Mouse (Mus musculus) spleen, postnatal 36 days (tissue): ENCODE data around the gene Tnfsf14.
A peak's percentile ranks its signal among the peaks of the same experiment; 100 is the strongest.

Experiments
- DNase-seq, 2 experiments: peaks; one replicate each; pipeline ENCODE4 v3.0.0; 2022; ENCODE audit warnings: low spot score in 2 of 2, mixed read lengths in 1 of 2

Gene Tnfsf14

DNA sequence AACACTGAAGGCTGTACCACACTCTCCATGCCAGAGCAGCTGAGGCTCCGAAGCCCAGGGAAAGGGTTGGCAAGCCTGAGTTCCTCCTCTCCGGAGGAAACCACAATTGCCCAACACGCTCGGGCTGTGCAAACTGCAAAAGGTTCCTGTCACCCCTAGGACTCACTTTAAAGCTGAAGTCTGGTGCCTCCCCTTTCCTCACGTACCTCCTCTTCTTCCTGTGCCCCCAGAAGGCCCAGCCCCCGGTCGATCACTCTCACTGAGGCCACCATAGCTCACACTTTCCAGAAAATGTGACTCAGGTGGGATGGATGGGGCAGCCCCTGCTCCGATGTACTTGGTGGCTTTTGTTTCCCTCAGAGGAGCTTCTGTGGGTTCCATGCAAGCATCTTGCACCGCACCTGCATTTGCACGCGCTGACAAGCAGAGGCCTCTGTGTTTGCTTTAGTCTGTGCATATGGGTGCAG is at the start of gene Tnfsf14:
Gene Tnfsf14 (minus strand): TSS at position 137 of the 467 bp plus-strand sequence.
- DNase-seq: peak; percentile 31 to 59

DNA sequence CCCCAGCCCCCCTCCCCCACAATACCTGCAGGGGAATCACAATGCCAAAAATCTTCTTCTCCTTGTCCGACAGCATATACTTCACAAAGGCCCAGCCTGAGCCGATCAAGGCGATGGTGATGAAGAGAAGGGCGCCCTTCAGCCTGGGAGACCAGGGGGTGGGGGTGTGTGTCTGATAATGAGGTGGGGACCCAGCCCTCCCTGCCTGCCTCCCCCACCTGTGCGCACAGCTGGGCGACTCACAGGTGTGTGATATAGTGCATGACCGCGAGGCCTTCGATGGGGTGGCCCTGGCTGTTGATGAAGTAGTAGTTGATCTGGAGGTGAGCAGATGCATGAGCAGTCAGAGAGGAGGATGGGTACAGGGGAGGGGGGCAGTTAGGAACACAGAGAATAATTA is 43.2 kb upstream of the Tnfsf14 start:
- no peak for DNase-seq

DNA sequence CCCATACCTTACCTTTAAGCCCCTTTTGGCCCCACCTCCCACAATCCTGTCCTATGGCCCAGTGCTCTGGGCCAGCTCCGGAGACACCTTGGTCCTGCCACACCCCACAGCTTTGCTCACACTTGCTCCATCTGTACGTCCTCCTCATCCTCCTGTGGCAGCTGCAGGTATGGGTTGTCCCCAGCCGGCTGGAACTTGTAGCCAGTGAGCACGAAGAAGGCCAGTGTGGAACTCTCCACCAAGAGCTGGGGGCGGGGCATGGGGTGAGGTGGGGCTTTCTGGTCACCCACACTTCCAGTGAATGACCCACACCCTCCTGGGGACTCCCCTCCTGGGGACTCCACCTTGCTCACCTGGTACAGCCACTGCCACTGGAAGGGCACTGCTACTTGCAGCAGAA is 41.8 kb upstream of the Tnfsf14 start:
- no peak for DNase-seq

DNA sequence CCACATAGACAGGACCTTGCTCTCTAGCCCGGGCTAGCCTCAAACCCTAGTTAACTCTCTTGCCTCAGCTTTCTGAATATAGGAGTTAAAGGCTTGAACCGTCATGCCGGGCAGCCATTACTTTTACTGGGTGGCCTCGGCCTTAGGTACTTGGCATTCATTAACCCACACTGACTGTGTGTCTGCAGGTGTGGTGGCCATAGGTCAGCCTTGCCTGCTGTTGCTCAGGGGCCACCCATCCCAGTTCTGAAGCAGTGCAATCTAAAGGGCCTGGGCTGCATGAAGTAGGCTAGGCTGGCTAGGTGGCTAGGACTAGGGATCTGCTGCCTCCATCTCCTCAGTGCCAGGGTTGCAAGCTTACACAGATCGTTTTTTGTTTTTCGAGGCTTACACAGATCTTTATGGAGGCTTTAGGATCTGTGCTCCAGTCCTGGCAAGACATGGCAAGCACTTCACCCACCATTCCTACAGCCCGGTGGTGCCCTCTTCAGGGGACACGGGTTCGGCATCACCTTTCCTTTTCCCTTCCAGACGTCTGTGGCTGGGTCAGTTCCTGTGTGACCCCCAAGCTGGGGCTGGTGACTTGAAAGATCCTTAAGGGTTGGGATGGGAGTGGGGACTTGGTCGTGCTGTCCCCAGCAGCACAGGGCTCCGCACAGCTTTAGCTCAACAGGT is 40.4 kb upstream of the Tnfsf14 start:
- DNase-seq: no peak

DNA sequence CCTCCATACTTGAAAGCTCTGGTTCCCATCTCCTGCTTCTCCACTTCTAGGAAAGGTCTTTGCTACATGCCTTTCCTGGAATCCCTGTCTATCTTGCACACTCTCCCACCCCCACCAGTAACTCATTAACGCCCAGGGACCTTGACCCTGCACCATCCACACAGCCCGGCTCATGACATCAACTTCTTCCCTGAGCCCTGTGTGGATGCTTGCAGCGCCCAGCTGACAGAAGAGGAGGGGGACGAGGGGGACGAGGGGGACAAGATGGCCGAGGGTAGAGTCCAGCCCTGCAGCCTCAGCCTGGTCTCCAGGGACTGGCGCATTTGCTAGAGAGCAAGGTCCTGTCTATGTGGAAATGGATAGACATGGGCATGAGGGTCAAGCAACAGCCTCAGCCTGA is 39.1 kb upstream of the Tnfsf14 start:
- no peak for DNase-seq

DNA sequence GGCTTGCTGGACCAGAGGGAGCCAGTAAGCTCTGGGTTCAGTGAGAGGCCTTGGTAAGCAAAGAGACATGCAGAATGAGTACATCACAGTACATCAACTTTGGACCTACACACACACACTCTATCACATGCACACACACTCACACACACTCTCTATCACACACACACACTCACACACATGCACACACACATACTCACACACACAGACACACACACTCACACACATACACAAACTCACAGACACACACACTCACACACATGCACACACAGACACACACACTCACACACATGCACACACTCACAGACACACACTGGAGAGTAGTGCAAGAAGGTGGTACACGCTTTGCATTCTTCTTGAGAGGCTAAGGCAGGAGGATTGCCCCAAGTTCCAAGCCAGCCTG is 38.2 kb upstream of the Tnfsf14 start:
- no peak for DNase-seq

DNA sequence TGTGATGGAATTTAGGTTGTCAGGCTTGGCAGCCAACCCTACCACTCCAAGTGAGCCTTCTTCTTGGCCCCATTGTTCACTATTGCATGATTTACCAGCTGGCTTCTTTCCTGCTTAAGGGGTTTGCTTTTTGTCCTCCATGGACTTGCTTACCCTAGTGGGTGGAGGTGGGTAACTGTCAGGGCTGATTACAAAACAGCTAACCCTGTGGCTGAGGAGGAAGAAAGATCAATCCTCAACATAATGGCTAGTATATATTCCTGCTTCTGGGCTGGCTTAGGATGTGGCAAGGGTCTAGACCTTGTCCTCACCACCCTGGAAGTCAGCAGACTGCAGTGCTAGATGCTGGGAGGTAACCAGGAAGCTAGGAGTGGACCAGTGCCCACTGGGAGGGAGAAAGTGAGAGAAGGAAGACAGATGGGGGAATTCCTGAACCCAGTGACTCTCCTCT is 37.4 kb upstream of the Tnfsf14 start:
- DNase-seq: no peak

DNA sequence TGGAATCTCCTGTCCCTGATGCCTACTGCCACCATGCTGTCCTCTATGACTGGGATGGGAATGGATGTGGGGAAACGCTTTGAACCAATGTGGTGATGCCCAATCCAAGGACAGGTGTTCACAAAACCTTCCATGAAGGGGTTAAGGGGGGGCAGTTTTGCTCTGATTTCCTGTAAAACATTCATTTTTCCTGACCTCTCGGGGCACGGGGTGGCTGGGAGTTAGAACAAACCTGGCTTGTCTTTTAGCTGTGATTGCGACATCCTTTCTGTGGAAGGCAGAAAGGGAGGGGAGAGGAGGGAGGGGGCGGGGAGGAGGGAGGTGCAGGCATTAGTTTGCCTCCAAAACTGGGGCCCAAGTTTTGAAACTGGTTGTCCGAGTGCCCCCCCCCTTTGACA is 36.8 kb upstream of the Tnfsf14 start:
- no peak for DNase-seq

DNA sequence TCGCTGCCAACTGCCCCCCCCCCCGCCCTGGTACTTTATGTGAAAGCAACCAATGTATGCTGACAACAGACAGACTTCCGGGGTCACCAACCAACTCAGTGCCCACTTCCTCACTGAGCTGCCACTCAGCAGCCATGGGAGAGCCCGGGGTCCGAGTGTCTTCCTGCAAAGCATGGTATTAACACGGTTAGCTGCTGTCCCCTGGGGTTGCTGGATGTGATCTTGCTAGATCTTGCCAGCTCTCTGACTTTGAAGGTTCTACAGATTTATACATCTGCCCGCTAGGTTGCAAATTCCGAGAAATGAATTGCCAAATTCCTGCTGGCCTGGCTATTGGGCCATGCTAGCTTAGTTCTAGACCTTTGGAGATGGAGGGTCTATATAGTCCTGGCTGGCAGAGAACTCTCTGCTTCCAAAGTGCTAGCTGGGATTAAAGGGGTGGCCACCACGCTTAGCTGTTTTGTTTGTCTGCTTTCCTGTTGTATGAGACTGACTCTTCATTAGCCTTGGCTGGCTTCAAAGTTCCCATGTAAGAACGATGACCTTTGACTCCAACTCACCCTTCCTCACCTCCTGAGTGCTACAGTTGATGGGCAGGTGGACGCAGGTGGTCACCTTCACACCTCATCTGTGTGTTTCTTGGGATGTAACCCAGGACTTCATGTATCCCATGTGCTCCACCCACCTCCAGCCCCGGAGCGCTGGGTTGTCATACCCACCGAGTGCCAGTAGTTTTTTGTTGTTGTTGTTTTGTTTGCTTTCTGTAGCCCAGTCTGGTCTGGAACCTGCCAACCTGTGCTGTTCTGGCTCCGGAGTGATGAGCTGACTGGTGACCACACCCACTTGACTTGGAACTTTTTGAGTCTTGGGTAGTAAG is 36.1 kb upstream of the Tnfsf14 start:
- peak; percentile 38 to 43 for DNase-seq

DNA sequence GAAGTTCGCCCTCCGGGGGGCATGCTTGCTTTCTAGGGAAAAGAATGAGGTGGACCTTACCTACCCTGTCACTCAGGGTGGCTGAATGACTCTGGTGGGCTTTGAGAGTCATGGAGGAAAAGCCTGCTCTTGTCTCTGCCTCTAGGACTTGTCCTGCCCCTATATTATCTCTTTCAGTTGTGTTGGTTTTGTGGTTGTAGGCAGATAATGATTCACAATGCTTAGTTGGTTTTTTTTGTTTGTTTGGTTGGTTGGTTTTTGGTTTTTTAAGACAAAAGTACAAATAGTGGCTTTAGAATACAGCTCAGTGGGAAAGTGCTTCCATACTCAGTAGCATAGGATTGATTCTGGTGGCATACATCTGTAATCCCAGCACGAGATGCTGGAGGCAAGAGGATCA is 34.9 kb upstream of the Tnfsf14 start:
- no peak for DNase-seq

DNA sequence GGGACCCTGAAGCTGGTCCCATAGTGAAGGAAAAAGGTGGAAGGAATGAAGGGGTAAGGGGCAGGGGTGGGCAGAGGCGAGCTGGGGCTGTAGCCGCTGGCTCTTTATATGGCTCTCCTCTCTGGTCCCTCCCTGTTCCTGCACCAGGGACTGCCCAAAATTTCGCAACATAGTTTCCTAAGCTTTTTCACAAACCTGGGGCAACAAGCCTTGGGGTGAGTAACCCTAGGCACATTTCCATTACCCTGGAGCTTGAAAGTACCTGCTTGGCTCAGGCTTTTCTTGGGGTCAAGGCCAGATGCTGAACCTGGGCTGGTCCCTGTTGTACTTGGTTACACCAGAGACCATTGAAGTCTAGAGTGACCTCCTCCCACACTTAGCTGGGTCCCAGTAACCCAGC is 34.0 kb upstream of the Tnfsf14 start, which contains the start of gene C3:
Gene C3 (minus strand): TSS at position 123 of the 400 bp plus-strand sequence.
- DNase-seq: no peak

DNA sequence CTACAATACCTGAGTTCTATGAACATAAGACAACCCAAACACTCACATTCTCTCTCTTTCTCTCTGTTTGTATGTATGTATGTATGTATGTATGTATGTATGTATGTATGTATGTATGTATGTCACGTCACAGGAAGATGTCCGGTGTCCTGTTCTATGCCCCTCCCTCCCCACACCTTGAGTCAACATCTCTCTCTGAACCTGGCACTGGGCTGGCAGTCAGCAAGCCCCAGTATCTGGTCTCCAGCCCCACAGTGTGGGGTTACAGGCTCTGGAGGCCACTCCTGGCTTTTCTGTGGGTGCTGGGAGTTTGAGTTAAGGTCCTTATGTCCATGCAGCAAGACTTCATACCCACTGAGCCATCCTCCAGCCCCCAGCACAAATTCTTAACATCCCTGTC is 33.5 kb upstream of the Tnfsf14 start:
- DNase-seq: no peak

DNA sequence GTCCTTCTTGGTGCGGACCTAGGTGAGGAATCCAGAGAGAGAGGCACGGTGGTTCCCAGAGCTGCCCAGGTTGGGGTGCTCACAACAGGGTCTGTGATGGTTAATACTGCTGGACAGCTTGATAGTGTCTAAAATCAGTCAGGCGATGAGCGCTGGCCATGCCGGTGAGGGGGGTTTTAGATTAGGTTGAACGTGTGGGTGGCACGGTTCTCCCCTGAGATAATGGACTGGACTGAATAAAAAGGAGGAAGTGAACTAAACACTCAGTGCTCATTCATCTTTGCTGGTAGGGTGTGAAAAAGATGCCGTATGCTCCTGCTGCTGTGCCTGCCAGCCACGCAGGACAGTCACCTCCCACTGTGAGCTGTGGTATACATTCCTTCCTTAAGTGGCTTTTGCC is 29.3 kb upstream of the Tnfsf14 start:
- no peak for DNase-seq

DNA sequence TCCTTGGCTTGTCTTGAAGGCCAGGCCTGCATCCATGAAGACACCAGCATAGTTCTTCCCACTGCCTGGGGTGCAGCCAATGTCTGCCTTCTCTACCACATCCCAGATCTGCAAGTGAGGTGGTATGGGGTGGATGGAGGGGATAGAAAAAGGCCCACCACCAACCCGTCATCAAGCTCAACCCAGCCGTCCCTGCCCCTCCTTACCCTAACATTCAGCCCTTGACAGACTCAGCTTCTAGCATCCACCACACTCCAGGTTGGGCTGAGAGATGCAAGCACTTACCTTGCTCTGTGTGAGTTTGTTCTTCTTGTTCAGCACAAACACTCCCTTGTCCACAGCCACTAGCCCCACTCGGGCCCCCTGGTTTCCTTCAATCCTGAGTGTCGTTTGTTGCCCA is 27.9 kb upstream of the Tnfsf14 start:
- DNase-seq: no peak

DNA sequence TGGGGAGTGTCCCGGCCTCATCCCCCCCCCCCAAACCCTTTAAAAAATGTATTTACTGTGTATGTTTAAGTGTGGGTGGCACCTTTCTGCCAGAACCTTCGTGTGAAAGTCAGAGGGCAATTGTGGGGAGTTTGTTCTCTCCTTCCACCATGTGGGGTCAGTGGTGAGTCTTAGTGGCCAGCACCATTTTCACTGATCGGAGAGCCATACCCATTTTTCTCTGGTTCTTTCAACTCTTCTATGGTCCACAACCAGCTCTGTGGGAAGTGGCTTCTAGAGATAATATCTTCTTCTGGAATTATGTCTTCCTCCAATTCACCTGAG is 25.9 kb upstream of the Tnfsf14 start:
- peak; percentile 40 to 54 for DNase-seq

DNA sequence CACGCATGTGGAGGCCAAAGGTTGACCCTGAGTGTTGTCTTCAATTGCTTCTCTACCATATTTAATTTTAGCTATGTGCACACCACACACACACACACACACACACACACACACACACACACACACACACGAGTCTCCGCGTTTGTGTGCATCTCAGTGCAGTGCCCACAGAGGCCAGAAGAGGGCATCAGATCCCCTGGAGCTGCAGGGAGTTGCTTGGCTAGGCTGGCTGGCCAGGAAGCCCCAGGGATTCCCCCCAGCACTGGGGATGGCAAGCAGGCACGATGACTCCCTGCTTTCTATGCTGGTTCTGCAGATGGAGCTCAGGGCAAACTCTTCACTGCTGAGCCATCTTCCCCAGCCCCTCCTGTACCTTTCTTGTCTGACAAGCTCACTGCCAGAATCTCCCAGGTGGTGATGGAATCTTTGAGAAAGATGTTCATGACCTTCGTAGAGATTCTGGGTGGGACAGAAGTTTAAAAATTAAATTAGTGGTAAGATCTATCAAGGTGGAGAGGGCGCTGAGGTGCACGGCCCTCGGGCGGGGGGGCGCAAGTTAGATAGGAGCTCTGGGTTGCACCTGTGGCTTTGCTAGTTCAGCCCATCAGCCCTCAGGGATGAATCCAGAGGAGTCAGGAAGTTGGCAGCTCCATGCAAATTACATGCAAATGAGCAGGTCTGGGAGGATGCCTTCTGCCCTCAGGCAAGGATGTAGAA is 25.3 kb upstream of the Tnfsf14 start:
- DNase-seq: peak; percentile 67 to 69

DNA sequence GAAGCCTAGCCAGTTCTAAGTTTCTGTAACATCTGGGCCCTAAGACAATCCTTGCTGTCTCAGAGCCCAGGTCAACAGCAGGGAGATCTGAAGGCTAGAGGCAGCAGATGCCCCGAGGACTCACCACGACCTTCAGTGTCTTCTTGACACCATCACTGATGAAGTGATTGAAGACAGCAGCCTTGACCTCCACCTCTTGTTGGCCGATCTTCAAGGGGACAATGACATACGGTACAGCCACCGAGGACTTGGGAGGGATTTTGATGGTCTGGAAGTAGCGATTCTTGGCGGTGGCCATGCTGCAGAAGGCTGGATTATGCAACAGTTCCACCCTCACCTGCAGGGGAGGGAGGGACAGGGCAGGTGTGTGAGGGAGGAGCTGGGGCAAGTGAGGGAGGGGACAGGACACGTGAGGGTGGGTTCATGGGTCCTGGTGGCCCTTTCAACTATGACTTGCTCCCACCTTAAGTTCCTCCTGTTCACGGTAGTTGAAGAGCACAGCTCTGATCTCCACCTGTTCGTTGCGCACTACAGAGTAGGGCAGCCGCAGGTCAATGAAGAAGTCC is 24.4 kb upstream of the Tnfsf14 start:
- no peak for DNase-seq

DNA sequence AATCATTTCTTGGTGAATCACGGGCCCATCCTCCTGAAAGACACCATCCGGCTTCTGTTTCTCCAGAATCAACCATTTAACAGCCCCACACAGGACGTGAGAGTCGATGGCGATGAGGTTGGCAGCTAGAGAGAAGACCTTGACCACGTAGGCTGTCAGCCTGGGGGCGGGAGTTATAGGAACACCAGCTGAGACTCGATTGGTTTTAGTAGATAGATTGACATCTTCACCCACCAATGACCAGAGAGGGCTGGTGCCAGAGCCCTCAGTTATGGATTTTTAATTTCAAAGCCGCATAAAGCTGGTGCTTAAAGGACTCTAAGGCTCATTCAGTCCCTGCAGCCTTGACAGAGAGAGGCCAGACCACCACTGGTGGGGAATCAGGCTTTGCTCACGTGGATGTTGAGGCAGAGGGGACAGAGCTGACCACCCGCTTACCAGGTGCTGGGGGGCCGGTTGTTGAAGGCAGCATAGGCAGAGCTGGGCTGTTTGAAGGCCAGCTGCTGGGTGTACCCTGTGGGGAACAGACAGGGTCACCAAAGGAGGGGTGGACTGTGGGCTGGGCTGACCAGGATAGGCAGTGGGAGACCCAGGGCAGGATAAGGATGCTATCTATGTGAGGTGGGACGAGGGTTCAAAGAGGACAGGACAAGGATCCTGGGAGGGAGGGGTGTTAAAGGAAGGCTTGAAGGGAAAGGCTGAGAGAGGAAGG is 20.9 kb upstream of the Tnfsf14 start:
- no peak for DNase-seq

DNA sequence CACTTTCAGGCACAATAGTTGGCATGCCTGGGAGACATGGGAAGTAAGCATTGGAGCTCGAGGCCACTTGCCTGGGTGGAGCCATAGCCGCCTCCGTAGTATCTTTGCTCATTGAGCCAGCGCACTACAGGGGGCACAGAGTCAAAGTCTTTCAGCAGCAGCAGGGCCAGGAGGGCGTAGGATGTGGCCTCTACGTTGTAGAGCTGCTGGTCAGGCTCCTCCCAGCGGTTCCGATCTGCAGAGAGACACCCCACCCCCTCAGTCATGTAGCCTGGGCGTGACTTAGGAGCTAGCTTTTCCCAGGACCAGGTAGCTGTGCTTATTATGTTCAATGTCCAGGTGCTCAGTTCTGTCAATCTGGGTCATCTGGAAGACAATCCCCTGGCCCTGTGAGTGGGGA is 17.5 kb upstream of the Tnfsf14 start:
- DNase-seq: no peak

DNA sequence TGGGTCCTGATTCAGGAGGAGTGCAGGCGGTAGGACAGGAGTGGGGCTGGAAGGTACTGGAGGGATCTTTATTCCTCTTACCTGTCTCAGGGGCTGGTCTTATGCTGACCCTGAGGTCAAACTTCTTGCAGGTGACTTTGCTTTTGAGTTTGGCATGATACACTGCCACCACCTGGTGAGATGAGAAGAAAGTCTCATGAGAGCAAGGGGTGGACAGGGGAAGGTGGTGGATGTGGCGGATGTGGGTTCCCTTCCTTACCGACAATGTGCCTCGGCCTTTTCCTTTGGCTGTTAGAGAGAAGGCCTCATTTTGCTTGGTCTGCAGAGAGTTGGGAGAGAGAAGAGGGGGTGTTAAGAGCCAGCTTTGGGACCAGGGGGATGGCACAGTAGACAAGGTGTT is 15.4 kb upstream of the Tnfsf14 start:
- DNase-seq: peak in 1 of 2 experiments; percentile 34

DNA sequence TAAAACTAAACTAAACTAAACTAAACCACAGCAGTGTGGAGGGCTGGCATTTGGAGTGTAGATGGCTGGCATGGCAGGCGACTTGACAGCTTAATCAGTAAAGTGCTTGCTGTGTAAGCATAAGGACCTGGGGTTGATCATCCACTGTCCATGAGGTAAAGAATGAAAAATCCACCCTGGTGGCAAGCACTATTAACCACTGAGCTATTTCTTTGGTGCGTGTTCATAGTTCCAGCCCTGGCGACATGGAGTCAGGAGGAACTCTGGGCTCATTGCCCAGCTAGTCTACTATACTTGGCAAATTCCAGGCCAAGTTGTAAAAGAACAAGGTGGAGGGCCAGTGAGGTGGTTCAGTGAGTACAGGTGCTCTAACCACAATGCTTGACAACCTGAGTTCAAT is 14.0 kb upstream of the Tnfsf14 start:
- no peak for DNase-seq
